Mouse (Mus musculus): ENCODE results near the gene 2010109A12Rik.

- TF ChIP-seq CTCF (IDR thresholded peaks at IDR 0.05; ENCODE audit: extremely low read depth, insufficient read depth, low read length) (peak; percentile 22; the same call in 1 of the 2 replicates), POLR2A (IDR thresholded peaks at IDR 0.05; ENCODE audit: extremely low read depth, insufficient read depth, low read length) (no peak)
Measured at GRCm38 (mm10) chr5:93180252-93180651, 26.1 kb upstream of the 2010109A12Rik start.

All from cortical plate, adult 2 months (tissue).